Mouse (Mus musculus) midbrain, postnatal 0 days (tissue): ENCODE results near the gene Dhx34. TPM values are rescaled to one million over a fixed set of nuclear protein-coding genes. Genes with fewer than 3 reads are reported as not detected.
A peak's percentile ranks its signal among the peaks of the same experiment; 100 is the strongest.
"Not testable (repeated sequence)": the region's sequence is repeated elsewhere in the genome, so short reads cannot be mapped to it uniquely, and the experiment has no call there.

Experiments used
- ATAC-seq: fragments of 200-750 bp; cut with Nextera tagmentation; 2 replicates; pipeline ENCODE4 v1.8.0; 2017; ENCODE audit warnings: moderate number of reproducible peaks, mild to moderate bottlenecking, moderate TSS enrichment, moderate library complexity; ENCODE audit not compliant: low FRiP score
- DNase-seq: peaks from one replicate; pipeline ENCODE4 v3.0.0-alpha.2; 2015; ENCODE audit warnings: low spot score
- H3K27ac ChIP-seq: fragments of 300-500 bp; sonication (generic); 2 replicates; pipeline ENCODE4 v1.5.1; 2014; ENCODE audit warnings: low read depth, mild to moderate bottlenecking, low read length, mixed read lengths
- H3K27me3 ChIP-seq: fragments of 300-500 bp; sonication (generic); 2 replicates; pipeline ENCODE4 v1.6.1; 2014; ENCODE audit warnings: low read length, control low read depth, mixed read lengths; ENCODE audit not compliant: insufficient read depth
- H3K36me3 ChIP-seq: fragments of 300-500 bp; sonication (generic); 2 replicates; pipeline ENCODE4 v1.6.1; 2014; ENCODE audit warnings: low read length, control low read depth, mixed read lengths; ENCODE audit not compliant: insufficient read depth
- H3K4me1 ChIP-seq: fragments of 300-500 bp; sonication (generic); 2 replicates; pipeline ENCODE4 v1.6.1; 2014; ENCODE audit warnings: mild to moderate bottlenecking, control low read depth, antibody characterized with exemption, low read length, mixed read lengths; ENCODE audit not compliant: insufficient read depth
- H3K4me2 ChIP-seq: fragments of 300-500 bp; sonication (generic); 2 replicates; pipeline ENCODE4 v1.6.1; 2014; ENCODE audit warnings: low read depth, mild to moderate bottlenecking, low read length, mixed read lengths; ENCODE audit not compliant: poor library complexity, severe bottlenecking
- H3K4me3 ChIP-seq: fragments of 300-500 bp; sonication (generic); 2 replicates; pipeline ENCODE4 v1.5.1; 2014; ENCODE audit warnings: low read depth, mild to moderate bottlenecking, low read length, moderate library complexity
- H3K9ac ChIP-seq: fragments of 300-500 bp; sonication (generic); replicated peaks from 2 replicates; pipeline ENCODE4 v1.6.1; 2014; ENCODE audit warnings: mild to moderate bottlenecking, low read length, moderate library complexity, mixed read lengths; ENCODE audit not compliant: poor library complexity, severe bottlenecking
- H3K9me3 ChIP-seq: fragments of 300-500 bp; sonication (generic); 2 replicates; pipeline ENCODE4 v1.6.1; 2016; ENCODE audit warnings: low read length, control low read depth
- CTCF ChIP-seq: IDR thresholded peaks from 2 replicates; pipeline ENCODE4 v1.5.1; 2016; ENCODE audit warnings: antibody characterized with exemption, mild to moderate bottlenecking
- WGBS: fragments of 180-500 bp; shearing (Covaris S2); extraction: QIAGEN DNeasy Blood & Tissue Kit; methylation state at CpG from one replicate; pipeline ENCODE4 v1.1.7; 2014; 5-methylcytosine and 5-hydroxymethylcytosine counted together
- polyA plus RNA-seq: library from polyadenylated mRNA; unstranded; fragments of >200 nt; fragmentation: Nextera tagmentation; extraction: Ambion mirVana; gene quantifications from 2 replicates; pipeline ENCODE4 v1.2.1, GENCODE M21; 2015
- total RNA-seq: library from RNA; depleted of rRNA; stranded (reverse); fragments of >200 nt; gene quantifications from 2 replicates; pipeline ENCODE4 v1.2.3, GENCODE M21; 2014; rRNA removed

Gene Dhx34
- total RNA-seq (18.3 and 21.7 TPM in 2 replicates), polyA plus RNA-seq (9.3 and 10.3 TPM in 2 replicates)

- H3K9ac ChIP-seq, result peak within 1 kb of the TSS; percentile 71
- peaks cover 8% of the 10 kb centered on the region for H3K36me3 ChIP-seq
- H3K4me2 ChIP-seq, result peak within 1 kb of the TSS; percentile 55
- ATAC-seq (peak; percentile 93), DNase-seq (peak; percentile 96)
- WGBS, result under 1% methylated on average over 34 of the region's 34 CpGs
- H3K9me3 ChIP-seq, result no peaks in the 10 kb centered on the region
- peak; percentile 70 for TF ChIP-seq CTCF
- peaks cover 8% of the 10 kb centered on the region; the same call in 1 of the 2 replicates for H3K4me1 ChIP-seq
- peak within 1 kb of the TSS; percentile 68 for H3K27ac ChIP-seq
- no peaks in the 10 kb centered on the region for H3K27me3 ChIP-seq
- peak within 1 kb of the TSS; percentile 58 for H3K4me3 ChIP-seq
Measured at GRCm38 (mm10) chr7:16221582-16222272, at the start of gene Dhx34. Dhx34 (minus strand) TSS chr7:16222037.

GRCm38 (mm10) chr7:16271139-16271538, 49.3 kb upstream of the Dhx34 start:
- ATAC-seq (no peak), DNase-seq (no peak)
- WGBS, result 73% methylated on average over 1 of the region's 1 CpGs
- no peak for TF ChIP-seq CTCF
- no peaks in the 10 kb centered on the region for H3K9me3 ChIP-seq
- peaks cover 5% of the 10 kb centered on the region; the same call in 1 of the 2 replicates for H3K4me1 ChIP-seq
- H3K9ac ChIP-seq, result peak overlapping the region; percentile 96; the same call in 1 of the 2 replicates
- peak overlapping the region; percentile 73; the same call in 1 of the 2 replicates for H3K4me3 ChIP-seq
- no peak overlapping the region for H3K27ac ChIP-seq
- peaks cover 9% of the 10 kb centered on the region for H3K36me3 ChIP-seq
- H3K27me3 ChIP-seq, result no peaks in the 10 kb centered on the region
- peak overlapping the region; percentile 82 for H3K4me2 ChIP-seq

- not testable (repeated sequence) for H3K4me3 ChIP-seq, ATAC-seq, H3K9me3 ChIP-seq, H3K4me1 ChIP-seq, H3K27ac ChIP-seq, H3K9ac ChIP-seq, DNase-seq, H3K27me3 ChIP-seq, H3K4me2 ChIP-seq, H3K36me3 ChIP-seq
- WGBS, result 90% methylated on average over 7 of the region's 7 CpGs
Measured at GRCm38 (mm10) chr7:16266593-16266992, 44.8 kb upstream of the Dhx34 start.

DNA sequence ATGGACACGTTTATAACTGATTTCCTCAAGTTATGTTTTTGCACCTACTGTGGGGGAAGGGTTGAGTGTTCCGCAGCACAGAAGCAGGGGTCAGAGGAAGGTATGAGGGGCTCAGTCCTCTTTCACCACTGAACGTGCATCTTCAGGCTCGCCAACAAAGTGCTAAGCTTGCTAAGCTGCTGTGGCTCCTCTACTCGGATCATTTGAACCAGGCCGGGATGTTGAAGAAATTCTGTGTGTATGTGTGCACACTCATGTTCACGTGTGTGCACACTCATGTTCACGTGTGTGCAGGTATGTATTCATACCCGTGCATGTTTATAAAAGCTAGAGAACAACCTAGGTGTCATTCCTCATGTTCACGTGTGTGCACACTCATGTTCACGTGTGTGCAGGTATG, 44.0 kb upstream of the Dhx34 start:
- 88% methylated on average over 11 of the region's 11 CpGs for WGBS
- no peaks in the 10 kb centered on the region for H3K36me3 ChIP-seq
- no peak for DNase-seq
- no peak overlapping the region for H3K9ac ChIP-seq
- no peaks in the 10 kb centered on the region for H3K27me3 ChIP-seq
- no peaks in the 10 kb centered on the region for H3K9me3 ChIP-seq
- H3K4me3 ChIP-seq, result no peak overlapping the region
- no peak for TF ChIP-seq CTCF
- peaks cover 2% of the 10 kb centered on the region; the same call in 1 of the 2 replicates for H3K4me1 ChIP-seq
- ATAC-seq, result no peak
- no peak overlapping the region for H3K4me2 ChIP-seq
- H3K27ac ChIP-seq, result no peak overlapping the region

DNA sequence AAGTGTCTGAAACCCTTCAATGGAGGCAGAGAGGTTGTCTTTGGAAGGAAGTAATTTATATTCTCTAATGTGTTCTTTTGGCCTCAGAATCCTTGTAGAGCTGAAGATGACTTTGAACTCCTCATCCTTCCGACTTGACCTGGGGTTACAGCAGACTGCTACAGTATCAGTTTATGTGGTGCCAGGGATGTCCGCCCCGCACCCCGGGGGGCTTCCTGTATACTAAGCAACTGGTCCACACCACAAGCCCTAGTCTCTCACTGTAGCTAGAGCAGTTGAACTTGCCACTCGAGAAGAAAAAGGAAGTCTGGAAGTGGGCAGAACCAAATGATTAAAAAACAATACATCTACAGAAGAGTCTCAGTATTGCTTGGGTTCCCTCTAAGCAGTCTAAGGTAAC, 42.0 kb upstream of the Dhx34 start:
- no peak for TF ChIP-seq CTCF

GRCm38 (mm10) chr7:16263015-16263787, 41.4 kb upstream of the Dhx34 start:
- TF ChIP-seq CTCF, result peak; percentile 78
- H3K27ac ChIP-seq, result no peak overlapping the region
- DNase-seq (peak; percentile 86), ATAC-seq (no peak)
- no peak overlapping the region for H3K4me2 ChIP-seq
- no peak overlapping the region for H3K9ac ChIP-seq
- H3K9me3 ChIP-seq, result no peaks in the 10 kb centered on the region
- no peaks in the 10 kb centered on the region for H3K4me1 ChIP-seq
- H3K27me3 ChIP-seq, result no peaks in the 10 kb centered on the region
- 31% methylated on average over 8 of the region's 8 CpGs for WGBS
- no peaks in the 10 kb centered on the region for H3K36me3 ChIP-seq
- H3K4me3 ChIP-seq, result no peak overlapping the region

More for the DNA sequence above, 42.0 kb upstream of the Dhx34 start:
- Histone ChIP-seq H3K4me2 (no peak overlapping the region), H3K9ac (no peak overlapping the region), H3K27ac (no peak overlapping the region), H3K27me3 (no peaks in the 10 kb centered on the region), H3K36me3 (no peaks in the 10 kb centered on the region), H3K9me3 (no peaks in the 10 kb centered on the region), H3K4me1 (no peaks in the 10 kb centered on the region), H3K4me3 (no peak overlapping the region)
- ATAC-seq, result no peak
- DNase-seq, result no peak
- WGBS, result 79% methylated on average over 5 of the region's 5 CpGs
